7 mouse cellular contexts compared by ENCODE assay signal in the genomic region with DNA sequence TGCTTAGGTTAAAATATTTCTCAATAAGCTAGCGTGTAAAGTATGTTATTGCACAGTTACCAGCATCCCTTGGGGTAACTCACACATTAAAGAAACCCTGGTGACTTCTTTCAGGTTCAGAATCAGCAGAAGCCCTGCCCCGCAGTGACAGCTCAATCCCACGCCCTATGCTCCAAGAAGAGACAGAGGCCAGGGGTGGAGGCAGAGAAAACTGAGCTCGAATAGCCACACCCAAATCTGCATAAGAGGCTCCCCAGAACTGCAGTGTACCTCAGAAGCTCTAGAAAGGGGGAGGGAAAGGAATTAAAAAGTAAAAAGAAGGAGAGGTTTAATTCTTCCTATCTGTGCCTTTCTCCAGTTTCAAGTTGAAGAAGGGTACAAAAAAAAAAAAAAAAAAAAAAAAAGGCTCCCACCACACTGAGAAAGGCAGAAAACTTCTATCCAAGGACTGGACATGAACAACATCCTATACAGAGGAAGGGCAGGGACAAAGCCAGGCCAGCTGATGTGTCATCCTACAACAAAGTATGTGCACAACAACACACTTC.
DNase-seq lines count a peak whose midpoint lies in the region; ATAC-seq and TF ChIP-seq lines count a peak whose summit lies in the region.

No protein-coding gene starts in this region.

- peaks cover 12% of the 10 kb centered on the region for H3K36me3 ChIP-seq in midbrain, embryonic 10.5 days
- H3K36me3 ChIP-seq in midbrain, embryonic 15.5 days (replicated peaks): no peaks in the 10 kb centered on the region
- peaks cover 26% of the 10 kb centered on the region for H3K36me3 ChIP-seq in embryonic facial prominence, embryonic 10.5 days (replicated peaks)
- H3K36me3 ChIP-seq in hindbrain, postnatal 0 days (ENCODE audit: insufficient read depth, low read length): no peaks in the 10 kb centered on the region
- peaks cover 17% of the 10 kb centered on the region for H3K36me3 ChIP-seq in small intestine, adult 2 months (ENCODE audit: control insufficient read depth, insufficient read depth, low read length)

- TF ChIP-seq CTCF in hindbrain, postnatal 0 days (IDR thresholded peaks at IDR 0.05; ENCODE audit: low read depth): no peak
- TF ChIP-seq CTCF in small intestine, adult 2 months (IDR thresholded peaks at IDR 0.05; ENCODE audit: extremely low read depth, insufficient read length, insufficient replicate concordance, low read depth, low read length): no peak

- H3K27me3 ChIP-seq in midbrain, embryonic 10.5 days (ENCODE audit: low read depth, poor library complexity, severe bottlenecking): no peaks in the 10 kb centered on the region
- H3K27me3 ChIP-seq in midbrain, embryonic 15.5 days (replicated peaks): no peaks in the 10 kb centered on the region
- no peaks in the 10 kb centered on the region for H3K27me3 ChIP-seq in embryonic facial prominence, embryonic 10.5 days (replicated peaks; ENCODE audit: low read depth, poor library complexity, severe bottlenecking)
- H3K27me3 ChIP-seq in hindbrain, postnatal 0 days (ENCODE audit: insufficient read depth, low read length): no peaks in the 10 kb centered on the region
- no peaks in the 10 kb centered on the region for H3K27me3 ChIP-seq in small intestine, adult 2 months (ENCODE audit: control insufficient read depth, insufficient read depth, low read length)

- no peak for TF ChIP-seq POLR2A in small intestine, adult 2 months (IDR thresholded peaks at IDR 0.05; ENCODE audit: low read depth, low read length)

- peaks cover 43% of the 10 kb centered on the region for H3K4me1 ChIP-seq in midbrain, embryonic 10.5 days
- H3K4me1 ChIP-seq in midbrain, embryonic 15.5 days: peaks cover 14% of the 10 kb centered on the region
- H3K4me1 ChIP-seq in embryonic facial prominence, embryonic 10.5 days: peaks cover 14% of the 10 kb centered on the region
- H3K4me1 ChIP-seq in hindbrain, postnatal 0 days (ENCODE audit: insufficient read depth, low read length): peaks cover 27% of the 10 kb centered on the region
- H3K4me1 ChIP-seq in small intestine, adult 2 months (ENCODE audit: control insufficient read depth, insufficient read depth, insufficient read length, low read length): peaks cover 39% of the 10 kb centered on the region

- ATAC-seq in midbrain, embryonic 15.5 days (replicated peaks): no peak
- ATAC-seq in hindbrain, postnatal 0 days: no peak

- H3K4me2 ChIP-seq in midbrain, embryonic 15.5 days: no peak overlapping the region
- no peak overlapping the region for H3K4me2 ChIP-seq in hindbrain, postnatal 0 days (ENCODE audit: low read depth, low read length)

- H3K9ac ChIP-seq in midbrain, embryonic 15.5 days: no peak overlapping the region
- H3K9ac ChIP-seq in hindbrain, postnatal 0 days (replicated peaks; ENCODE audit: low read length): no peak overlapping the region

- peak overlapping the region; percentile 67 for H3K27ac ChIP-seq in midbrain, embryonic 10.5 days (replicated peaks)
- no peak overlapping the region for H3K27ac ChIP-seq in midbrain, embryonic 15.5 days
- peak overlapping the region; percentile 63; the same call in 1 of the 2 replicates for H3K27ac ChIP-seq in embryonic facial prominence, embryonic 10.5 days (replicated peaks)
- peak overlapping the region; percentile 22; the same call in 1 of the 2 replicates for H3K27ac ChIP-seq in hindbrain, postnatal 0 days
- H3K27ac ChIP-seq in small intestine, adult 2 months (ENCODE audit: insufficient read depth, low read depth, low read length): peak overlapping the region; percentile 67

- no peak overlapping the region for H3K4me3 ChIP-seq in midbrain, embryonic 10.5 days
- no peak overlapping the region for H3K4me3 ChIP-seq in midbrain, embryonic 15.5 days
- no peak overlapping the region for H3K4me3 ChIP-seq in embryonic facial prominence, embryonic 10.5 days
- H3K4me3 ChIP-seq in hindbrain, postnatal 0 days (ENCODE audit: low read length): no peak overlapping the region
- no peak overlapping the region for H3K4me3 ChIP-seq in small intestine, adult 2 months (ENCODE audit: low read depth, low read length)

- no peaks in the 10 kb centered on the region for H3K9me3 ChIP-seq in midbrain, embryonic 10.5 days (replicated peaks)
- no peaks in the 10 kb centered on the region for H3K9me3 ChIP-seq in midbrain, embryonic 15.5 days
- no peaks in the 10 kb centered on the region for H3K9me3 ChIP-seq in embryonic facial prominence, embryonic 10.5 days
- no peaks in the 10 kb centered on the region for H3K9me3 ChIP-seq in hindbrain, postnatal 0 days (ENCODE audit: low read length)

- 74% methylated on average over 4 of the region's 4 CpGs for WGBS in midbrain, embryonic 10.5 days
- WGBS in midbrain, embryonic 15.5 days: 59% methylated on average over 4 of the region's 4 CpGs
- WGBS in embryonic facial prominence, embryonic 10.5 days: 85% methylated on average over 4 of the region's 4 CpGs
- WGBS in hindbrain, postnatal 0 days: 60% methylated on average over 4 of the region's 4 CpGs
- 27% methylated on average over 4 of the region's 4 CpGs for WGBS in small intestine, adult 2 months

- DNase-seq in midbrain, embryonic 10.5 days (ENCODE audit: low spot score): no peak
- DNase-seq in embryonic facial prominence, embryonic 10.5 days (ENCODE audit: low spot score): no peak
- DNase-seq in hindbrain, postnatal 0 days (ENCODE audit: low spot score): no peak
- no peak for DNase-seq in right cerebral cortex, postnatal 25 days
- DNase-seq in cerebellum, adult 18-20 months: no peak
